Mouse (Mus musculus) thymus, postnatal 25 days (tissue): ENCODE data around the gene Kcnma1.

ENCODE experiments used
- DNase-seq: peaks from one replicate; pipeline ENCODE4 v3.0.0; 2022

Gene Kcnma1

GRCm38 (mm10) chr14:23517374-23517773 is 496.9 kb downstream of the Kcnma1 start:
- DNase-seq: no peak

GRCm38 (mm10) chr14:23509792-23510191 is 504.5 kb downstream of the Kcnma1 start:
- no peak for DNase-seq

GRCm38 (mm10) chr14:23502236-23502790 is 512.0 kb downstream of the Kcnma1 start:
- DNase-seq: no peak

GRCm38 (mm10) chr14:23496801-23497200 is 517.5 kb downstream of the Kcnma1 start:
- DNase-seq: no peak

- DNase-seq: no peak
Observed at GRCm38 (mm10) chr14:23496236-23496740, 518.0 kb downstream of the Kcnma1 start.

- no peak for DNase-seq
Observed at GRCm38 (mm10) chr14:23494496-23494800, 519.8 kb downstream of the Kcnma1 start.

- DNase-seq: no peak
Observed at GRCm38 (mm10) chr14:23493750-23494495, 520.4 kb downstream of the Kcnma1 start.

GRCm38 (mm10) chr14:23492581-23493360 is 521.5 kb downstream of the Kcnma1 start:
- no peak for DNase-seq

GRCm38 (mm10) chr14:23491359-23491758 is 522.9 kb downstream of the Kcnma1 start:
- no peak for DNase-seq

- DNase-seq: no peak
Observed at GRCm38 (mm10) chr14:23486687-23487086, 527.6 kb downstream of the Kcnma1 start.

- DNase-seq: no peak
Observed at GRCm38 (mm10) chr14:23485802-23486500, 528.3 kb downstream of the Kcnma1 start.

- no peak for DNase-seq
Observed at GRCm38 (mm10) chr14:23475129-23475528, 539.2 kb downstream of the Kcnma1 start.

GRCm38 (mm10) chr14:23470071-23470470 is 544.2 kb downstream of the Kcnma1 start:
- no peak for DNase-seq

GRCm38 (mm10) chr14:23465135-23465534 is 549.2 kb downstream of the Kcnma1 start:
- DNase-seq: peak; percentile 8

GRCm38 (mm10) chr14:23458560-23458959 is 555.7 kb downstream of the Kcnma1 start:
- peak; percentile 22 for DNase-seq

GRCm38 (mm10) chr14:23451681-23452080 is 562.6 kb downstream of the Kcnma1 start:
- DNase-seq: no peak

GRCm38 (mm10) chr14:23437467-23437866 is 576.8 kb downstream of the Kcnma1 start:
- no peak for DNase-seq

- DNase-seq: no peak
Observed at GRCm38 (mm10) chr14:23435861-23436260, 578.4 kb downstream of the Kcnma1 start.

GRCm38 (mm10) chr14:23430006-23430405 is 584.3 kb downstream of the Kcnma1 start:
- no peak for DNase-seq

GRCm38 (mm10) chr14:23429043-23429442 is 585.2 kb downstream of the Kcnma1 start:
- no peak for DNase-seq

- DNase-seq: no peak
Observed at GRCm38 (mm10) chr14:23422481-23423040, 591.7 kb downstream of the Kcnma1 start.

- DNase-seq: no peak
Observed at GRCm38 (mm10) chr14:23418955-23419354, 595.3 kb downstream of the Kcnma1 start.

- no peak for DNase-seq
Observed at GRCm38 (mm10) chr14:23407051-23407450, 607.2 kb downstream of the Kcnma1 start.
